Mouse (Mus musculus) MN1 (cell line): Measurements from ENCODE around the gene Ska2.

ENCODE experiments used
- DNase-seq: peaks from one replicate; pipeline ENCODE4 v3.0.0-alpha.2; 2016; ENCODE audit warnings: low spot score

Ska2 gene

GRCm38 (mm10) chr11:87108755-87109518 is at the start of gene Ska2:
TSS of gene Ska2 (plus strand) at chr11:87109234.
- peak; percentile 99 for DNase-seq

GRCm38 (mm10) chr11:87060410-87060809 is 48.6 kb upstream of the Ska2 start:
- no peak for DNase-seq

GRCm38 (mm10) chr11:87062087-87062486 is 46.9 kb upstream of the Ska2 start:
- no peak for DNase-seq

- DNase-seq: peak; percentile 88
Observed at GRCm38 (mm10) chr11:87073343-87073865, 35.6 kb upstream of the Ska2 start.

GRCm38 (mm10) chr11:87073866-87074440 is 35.1 kb upstream of the Ska2 start, which contains the start of gene Gdpd1:
TSS of gene Gdpd1 (minus strand) at chr11:87074062.
- DNase-seq: peak; percentile 94

- no peak for DNase-seq
Observed at GRCm38 (mm10) chr11:87083712-87084111, 25.3 kb upstream of the Ska2 start.

GRCm38 (mm10) chr11:87085461-87085860 is 23.6 kb upstream of the Ska2 start:
- DNase-seq: no peak

GRCm38 (mm10) chr11:87086290-87086984 is 22.6 kb upstream of the Ska2 start, which contains the start of gene Smg8:
TSS of gene Smg8 (minus strand) at chr11:87086774.
- peak; percentile 86 for DNase-seq

- no peak for DNase-seq
Observed at GRCm38 (mm10) chr11:87087142-87087541, 21.9 kb upstream of the Ska2 start.

GRCm38 (mm10) chr11:87108409-87108754 is 652 bp upstream of the Ska2 start, which contains the start of gene Prr11:
TSS of gene Prr11 (minus strand) at chr11:87108708.
- no peak for DNase-seq

GRCm38 (mm10) chr11:87109519-87110171 is 611 bp downstream of the Ska2 start:
- DNase-seq: peak; percentile 48

- DNase-seq: no peak
Observed at GRCm38 (mm10) chr11:87110172-87110909, 1.3 kb downstream of the Ska2 start.

- no peak for DNase-seq
Observed at GRCm38 (mm10) chr11:87121864-87122263, 12.8 kb downstream of the Ska2 start.

GRCm38 (mm10) chr11:87125562-87125961 is 16.5 kb downstream of the Ska2 start:
- DNase-seq: no peak

GRCm38 (mm10) chr11:87126281-87126823 is 17.3 kb downstream of the Ska2 start:
- no peak for DNase-seq

- DNase-seq: peak; percentile 95
Observed at GRCm38 (mm10) chr11:87126824-87127816, 18.1 kb downstream of the Ska2 start, which contains the start of gene Trim37. TSS of gene Trim37 (plus strand) at chr11:87127077.

GRCm38 (mm10) chr11:87136233-87136632 is 27.2 kb downstream of the Ska2 start:
- DNase-seq: peak; percentile 14

- no peak for DNase-seq
Observed at GRCm38 (mm10) chr11:87158012-87158411, 49.0 kb downstream of the Ska2 start.

- DNase-seq: no peak
Observed at GRCm38 (mm10) chr11:87162687-87163086, 53.7 kb downstream of the Ska2 start.

- no peak for DNase-seq
Observed at GRCm38 (mm10) chr11:87163751-87164150, 54.7 kb downstream of the Ska2 start.
